Mouse (Mus musculus): ENCODE results near the gene C1qtnf2.

Gene C1qtnf2

GRCm38 (mm10) chr11:43474225-43474774 lies at the start of gene C1qtnf2:
Gene C1qtnf2 (plus strand): TSS chr11:43474276.
- peak in 1 of 2 experiments; percentile 22 for DNase-seq

DNA sequence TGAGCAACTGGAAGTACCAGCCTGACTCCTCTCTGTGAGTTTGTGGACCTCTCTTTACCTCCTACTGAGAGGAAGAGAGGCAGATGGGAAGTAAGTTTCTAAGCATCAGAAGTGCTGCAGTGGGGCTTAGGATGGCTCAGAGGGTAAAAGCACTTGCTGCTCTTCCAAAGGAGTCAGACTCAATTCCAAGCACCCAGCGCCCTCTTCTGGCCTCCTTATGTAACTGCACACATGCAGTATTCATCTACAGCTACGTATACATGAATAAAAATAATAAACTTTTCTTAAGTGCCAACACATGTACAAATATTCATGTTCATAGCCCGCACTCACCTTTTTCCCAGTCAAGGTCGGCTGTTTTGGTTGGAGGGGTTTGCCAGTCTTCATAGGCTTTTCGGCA lies 49.7 kb upstream of the C1qtnf2 start:
- no peak for DNase-seq

GRCm38 (mm10) chr11:43425166-43425709 lies 48.8 kb upstream of the C1qtnf2 start:
- DNase-seq, result no peak

GRCm38 (mm10) chr11:43425824-43426413 lies 48.2 kb upstream of the C1qtnf2 start, which contains the start of gene Pttg1:
Gene Pttg1 (minus strand): TSS chr11:43426251.
- peak; percentile 67 to 77 for DNase-seq

GRCm38 (mm10) chr11:43426414-43426884 lies 47.6 kb upstream of the C1qtnf2 start:
- DNase-seq, result peak in 1 of 2 experiments; percentile 19

DNA sequence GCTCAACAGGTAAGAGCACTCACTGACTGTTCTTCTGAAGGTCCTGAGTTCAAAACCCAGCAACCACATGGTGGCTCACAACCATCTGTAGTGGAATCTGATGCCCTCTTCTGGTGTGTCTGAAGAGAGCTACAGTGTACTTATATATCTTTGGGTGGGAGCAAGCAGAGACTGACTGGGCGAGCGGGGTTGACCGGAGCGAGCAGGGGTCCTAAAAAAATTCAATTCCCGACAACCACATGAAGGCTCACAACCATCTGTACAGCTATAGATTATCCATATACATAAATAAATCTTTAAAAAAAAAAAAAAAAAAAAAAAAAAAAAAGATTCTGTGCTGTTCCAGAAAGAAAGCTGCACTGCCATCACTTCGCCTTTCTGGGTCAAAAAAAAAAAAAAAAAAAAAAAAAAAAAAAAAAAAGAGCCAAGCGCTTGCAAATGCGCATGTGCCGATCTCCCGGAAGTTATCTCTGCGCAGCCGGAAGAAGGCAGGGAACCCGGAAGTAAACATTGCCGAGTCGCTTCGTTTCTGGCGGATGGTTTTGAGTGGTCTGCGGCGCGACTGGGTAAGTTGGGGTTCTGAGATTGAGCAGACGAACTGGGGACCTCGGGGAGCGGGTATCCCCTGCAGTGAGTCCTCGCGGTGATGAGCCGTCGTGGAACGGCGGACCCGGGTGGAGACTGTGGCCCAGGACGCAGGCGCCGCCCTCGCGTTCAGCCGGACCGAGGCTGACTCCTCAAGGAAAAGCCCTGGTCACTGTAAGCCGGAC lies 40.6 kb upstream of the C1qtnf2 start, which contains the start of gene Slu7:
Gene Slu7, plus strand, starts transcription at position 491 of the 770 bp plus-strand sequence.
- peak; percentile 80 to 85 for DNase-seq

- DNase-seq, result no peak
Observed at GRCm38 (mm10) chr11:43434024-43434407, 40.1 kb upstream of the C1qtnf2 start.

DNA sequence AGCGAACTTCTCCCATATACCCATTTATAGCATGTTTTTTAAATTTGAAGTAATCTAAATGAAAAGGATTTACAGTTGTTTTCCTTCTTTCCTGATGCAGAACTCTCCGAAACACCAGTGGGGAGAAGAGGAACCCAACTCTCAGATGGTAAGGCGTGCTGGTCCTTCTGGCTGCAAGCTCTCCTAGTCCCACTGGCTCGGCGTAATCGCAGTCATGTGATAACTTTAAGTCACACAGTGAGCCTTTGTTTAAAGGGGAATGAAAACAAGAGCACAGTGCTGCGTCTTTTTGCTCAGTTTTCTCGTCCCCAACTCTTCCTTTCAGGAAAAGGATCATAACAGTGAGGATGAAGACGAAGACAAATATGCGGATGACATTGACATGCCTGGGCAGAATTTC lies 33.0 kb upstream of the C1qtnf2 start:
- no peak for DNase-seq

GRCm38 (mm10) chr11:43443183-43443582 lies 30.9 kb upstream of the C1qtnf2 start:
- DNase-seq, result no peak

DNA sequence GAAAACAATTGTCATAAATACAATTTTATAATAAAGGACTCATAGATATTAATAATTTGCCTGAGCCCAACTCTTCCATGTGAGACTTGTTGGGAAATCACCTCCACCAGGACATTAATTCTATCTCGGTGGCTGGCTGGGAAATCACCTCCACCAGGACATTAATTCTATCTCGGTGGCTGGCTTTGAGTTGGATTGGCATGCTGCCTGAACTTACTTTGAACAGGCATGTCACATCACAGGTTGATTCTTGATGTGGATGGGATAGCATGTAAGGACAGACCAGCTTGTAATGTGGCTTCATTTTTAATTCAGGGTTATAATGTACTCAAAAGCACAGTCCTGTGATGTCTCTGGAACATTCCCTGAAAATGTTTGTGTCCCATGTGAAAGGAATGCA lies 24.2 kb upstream of the C1qtnf2 start:
- DNase-seq, result no peak

DNA sequence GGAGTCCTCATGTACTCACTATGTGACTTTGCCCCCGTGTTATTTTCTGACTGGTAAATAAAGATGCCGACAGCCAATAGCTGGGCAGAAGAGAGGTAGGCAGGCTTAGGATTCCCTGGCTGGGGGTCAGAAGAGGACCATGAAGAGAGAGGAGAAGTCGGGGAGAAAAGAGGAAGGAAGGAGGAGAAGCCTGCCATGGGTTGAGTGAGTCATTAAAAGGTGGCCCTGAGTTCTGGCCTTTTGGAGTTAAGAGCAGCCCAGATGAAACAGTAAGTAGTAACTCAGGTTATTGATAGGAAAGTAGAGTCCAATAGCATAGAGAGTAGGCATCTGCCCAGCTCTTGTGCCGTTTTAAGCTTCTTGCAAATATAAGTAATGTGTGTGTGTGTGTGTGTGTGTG lies 22.8 kb upstream of the C1qtnf2 start:
- DNase-seq, result no peak

GRCm38 (mm10) chr11:43452266-43452665 lies 21.8 kb upstream of the C1qtnf2 start:
- no peak for DNase-seq

DNA sequence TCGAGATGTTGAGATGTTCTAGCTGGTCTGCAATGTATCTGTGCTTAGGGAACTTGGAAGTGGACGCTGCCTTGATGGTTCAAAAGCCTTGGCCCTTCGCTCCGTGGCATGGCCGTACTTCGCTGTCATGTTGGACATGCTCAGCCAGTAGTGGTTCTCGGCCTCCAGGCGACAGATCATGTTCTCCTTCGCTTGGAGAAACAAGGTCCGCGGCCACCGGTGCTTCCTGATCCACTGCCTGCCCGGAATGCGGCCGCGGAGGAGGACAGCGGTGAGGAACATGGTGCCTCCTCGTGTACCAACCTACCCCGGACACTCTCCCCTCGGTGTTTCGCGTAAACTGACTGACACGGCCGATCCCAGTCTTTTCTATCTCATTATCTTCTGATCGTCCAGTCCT lies 10.9 kb upstream of the C1qtnf2 start:
- DNase-seq, result no peak

DNA sequence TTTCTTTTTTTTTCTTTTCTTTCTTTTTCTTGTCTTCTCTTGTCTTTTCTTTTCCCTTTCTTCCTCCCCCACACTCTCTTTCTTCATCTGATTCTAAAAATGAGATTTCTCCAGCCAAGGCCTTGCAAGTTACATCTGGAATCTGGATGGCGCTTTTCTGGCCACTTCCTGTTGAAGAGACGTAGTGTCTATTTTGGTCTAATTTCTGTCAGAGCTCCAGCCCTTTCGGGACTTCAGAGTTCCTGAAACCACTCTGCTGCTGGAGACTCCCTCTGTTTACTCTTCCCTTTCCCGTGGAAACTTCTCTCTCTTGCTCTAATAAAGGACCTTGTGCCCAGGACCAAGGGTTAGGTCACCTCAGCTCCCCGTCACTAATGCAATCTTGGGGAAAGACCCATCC lies 4.0 kb upstream of the C1qtnf2 start:
- no peak for DNase-seq

DNA sequence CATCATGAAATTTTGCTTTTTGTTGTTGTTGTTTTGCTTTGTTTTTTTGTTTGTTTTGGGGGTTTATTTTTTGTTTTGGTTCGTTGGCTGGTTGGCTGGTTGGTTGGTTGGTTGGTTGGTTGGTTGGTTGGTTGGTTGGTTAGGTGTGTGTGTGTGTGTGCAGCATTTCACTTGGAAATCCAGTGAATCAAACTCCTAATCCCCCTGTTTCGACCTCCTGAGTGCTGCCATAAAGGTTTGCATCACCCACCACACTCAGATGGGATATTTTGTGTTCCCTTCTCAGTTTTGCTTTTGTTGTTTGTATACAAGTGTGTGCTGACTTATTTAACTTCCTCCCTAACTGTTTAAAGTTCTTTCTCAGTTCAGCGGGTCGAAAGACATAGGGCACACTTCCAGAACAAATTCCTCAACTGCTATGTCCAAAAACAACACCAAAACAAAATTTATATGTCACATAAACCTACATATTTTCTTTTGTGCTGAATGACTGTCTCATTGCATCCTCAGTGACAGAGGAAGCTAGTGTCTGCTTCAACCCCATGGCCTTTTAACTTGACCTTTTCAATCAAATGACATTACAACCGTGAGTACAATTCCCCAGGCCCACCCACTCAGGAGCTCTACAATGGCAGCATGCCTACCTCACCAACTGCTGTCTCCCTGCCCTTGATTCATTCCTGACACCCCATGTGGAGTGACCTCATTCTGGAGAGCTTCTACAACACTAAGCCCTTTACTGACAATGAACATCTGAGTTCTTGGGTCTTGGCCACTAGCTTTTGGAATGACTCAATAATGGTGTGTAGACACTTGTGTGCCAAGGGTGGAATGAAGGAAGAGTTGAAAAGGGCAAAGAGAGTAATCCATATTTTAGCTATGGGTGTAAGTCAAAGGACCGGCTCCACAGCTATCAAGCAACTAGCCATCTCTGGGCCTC lies 2.9 kb upstream of the C1qtnf2 start:
- no peak for DNase-seq

GRCm38 (mm10) chr11:43473115-43473514 lies 961 bp upstream of the C1qtnf2 start:
- no peak for DNase-seq

- no peak for DNase-seq
Observed at GRCm38 (mm10) chr11:43473635-43474224, 346 bp upstream of the C1qtnf2 start.

GRCm38 (mm10) chr11:43479376-43479775 lies 5.3 kb downstream of the C1qtnf2 start:
- DNase-seq, result no peak

- no peak for DNase-seq
Observed at GRCm38 (mm10) chr11:43480561-43480960, 6.5 kb downstream of the C1qtnf2 start.

- DNase-seq, result no peak
Observed at GRCm38 (mm10) chr11:43481672-43482522, 7.8 kb downstream of the C1qtnf2 start.

Data from cerebellum, postnatal 25 days (tissue).